Mouse (Mus musculus) lung, embryonic 16.5 days (tissue): ENCODE results near the gene Specc1. TPM values are rescaled to one million over a fixed set of nuclear protein-coding genes. Genes with fewer than 3 reads are reported as not detected.

Experiments
- ATAC-seq: fragments of 200-750 bp; cut with Nextera tagmentation; 2 replicates; pipeline ENCODE4 v1.8.0; 2017; ENCODE audit warnings: low read depth, mild to moderate bottlenecking, moderate library complexity
- H3K27ac ChIP-seq: fragments of 300-500 bp; sonication (generic); 2 replicates; pipeline ENCODE4 v1.5.1; 2014; ENCODE audit warnings: mild to moderate bottlenecking, control low read depth, low read length
- H3K27me3 ChIP-seq: fragments of 300-500 bp; sonication (generic); 2 replicates; pipeline ENCODE4 v1.6.1; 2014; ENCODE audit warnings: low read depth, low read length, mixed read lengths; ENCODE audit not compliant: control insufficient read depth, insufficient read depth
- H3K36me3 ChIP-seq: fragments of 300-500 bp; sonication (generic); 2 replicates; pipeline ENCODE4 v1.6.1; 2014; ENCODE audit warnings: low read length; ENCODE audit not compliant: control insufficient read depth, insufficient read depth
- H3K4me1 ChIP-seq: fragments of 300-500 bp; sonication (generic); replicated peaks from 2 replicates; pipeline ENCODE4 v1.6.1; 2014; ENCODE audit warnings: low read length, mixed read lengths; ENCODE audit not compliant: control insufficient read depth, insufficient read depth
- H3K4me2 ChIP-seq: fragments of 300-500 bp; sonication (generic); 2 replicates; pipeline ENCODE4 v1.6.1; 2014; ENCODE audit warnings: low read depth, low read length, control low read depth
- H3K4me3 ChIP-seq: fragments of 300-500 bp; sonication (generic); 2 replicates; pipeline ENCODE4 v1.5.1; 2014; ENCODE audit warnings: mild to moderate bottlenecking, low read length, control low read depth
- H3K9ac ChIP-seq: fragments of 300-500 bp; sonication (generic); 2 replicates; pipeline ENCODE4 v1.6.1; 2014; ENCODE audit warnings: low read length, control low read depth
- H3K9me3 ChIP-seq: fragments of 300-500 bp; sonication (generic); 2 replicates; pipeline ENCODE4 v1.6.1; 2016; ENCODE audit warnings: low read length; ENCODE audit not compliant: control insufficient read depth
- WGBS: fragments of 180-500 bp; shearing (Covaris S2); extraction: QIAGEN DNeasy Blood & Tissue Kit; methylation state at CpG from one replicate; pipeline ENCODE4 v1.1.7; 2014; 5-methylcytosine and 5-hydroxymethylcytosine counted together
- polyA plus RNA-seq: library from polyadenylated mRNA; unstranded; fragments of >200 nt; fragmentation: Nextera tagmentation; extraction: Ambion mirVana; gene quantifications from 2 replicates; pipeline ENCODE4 v1.2.1, GENCODE M21; 2015

The Specc1 gene
- polyA plus RNA-seq, 1 experiment from 2014 or later, result 9.7 TPM

- Histone ChIP-seq H3K4me2 (no peak overlapping the region), H3K4me3 (no peak overlapping the region), H3K27ac (no peak overlapping the region), H3K27me3 (no peaks in the 10 kb centered on the region), H3K4me1 (peaks cover 10% of the 10 kb centered on the region), H3K9ac (no peak overlapping the region), H3K9me3 (no peaks in the 10 kb centered on the region), H3K36me3 (0 out of 2 replicates have a peak, but pooled peaks cover 4% of the 10 kb centered on the region)
- ATAC-seq, result 0 out of 2 replicates have a peak, but pooled peaks have one; percentile 31
- WGBS, result 54% methylated on average over 7 of the region's 7 CpGs
Observed at GRCm38 (mm10) chr11:62145216-62146110, 188.9 kb downstream of the Specc1 start.

- 52% methylated on average over 1 of the region's 1 CpGs for WGBS
- Histone ChIP-seq H3K9me3 (no peaks in the 10 kb centered on the region), H3K9ac (no peak overlapping the region), H3K4me3 (no peak overlapping the region), H3K27ac (no peak overlapping the region), H3K4me2 (no peak overlapping the region), H3K27me3 (no peaks in the 10 kb centered on the region), H3K36me3 (0 out of 2 replicates have a peak, but pooled peaks cover 4% of the 10 kb centered on the region), H3K4me1 (peaks cover 10% of the 10 kb centered on the region)
- ATAC-seq, result no peak
Observed at GRCm38 (mm10) chr11:62146661-62147060, 190.1 kb downstream of the Specc1 start.

- Histone ChIP-seq H3K4me3 (no peak overlapping the region), H3K27me3 (no peaks in the 10 kb centered on the region), H3K4me1 (peaks cover 9% of the 10 kb centered on the region), H3K27ac (no peak overlapping the region), H3K9ac (no peak overlapping the region), H3K9me3 (no peaks in the 10 kb centered on the region), H3K4me2 (no peak overlapping the region), H3K36me3 (0 out of 2 replicates have a peak, but pooled peaks cover 4% of the 10 kb centered on the region)
- ATAC-seq, result no peak
- 82% methylated on average over 3 of the region's 3 CpGs for WGBS
Observed at GRCm38 (mm10) chr11:62148026-62148425, 191.5 kb downstream of the Specc1 start.

GRCm38 (mm10) chr11:62148449-62148848 is 191.9 kb downstream of the Specc1 start:
- no peak overlapping the region for H3K4me3 ChIP-seq
- H3K27ac ChIP-seq, result no peak overlapping the region
- no peaks in the 10 kb centered on the region for H3K9me3 ChIP-seq
- H3K36me3 ChIP-seq, result 0 out of 2 replicates have a peak, but pooled peaks cover 4% of the 10 kb centered on the region
- 86% methylated on average over 6 of the region's 6 CpGs for WGBS
- no peak for ATAC-seq
- peaks cover 5% of the 10 kb centered on the region for H3K4me1 ChIP-seq
- no peaks in the 10 kb centered on the region for H3K27me3 ChIP-seq
- H3K4me2 ChIP-seq, result no peak overlapping the region
- no peak overlapping the region for H3K9ac ChIP-seq

GRCm38 (mm10) chr11:62153057-62153456 is 196.5 kb downstream of the Specc1 start:
- H3K9ac ChIP-seq, result no peak overlapping the region
- no peaks in the 10 kb centered on the region for H3K9me3 ChIP-seq
- H3K4me3 ChIP-seq, result no peak overlapping the region
- 87% methylated on average over 4 of the region's 4 CpGs for WGBS
- H3K27me3 ChIP-seq, result no peaks in the 10 kb centered on the region
- H3K4me2 ChIP-seq, result no peak overlapping the region
- H3K27ac ChIP-seq, result no peak overlapping the region
- 0 out of 2 replicates have a peak, but pooled peaks cover 3% of the 10 kb centered on the region for H3K36me3 ChIP-seq
- ATAC-seq, result no peak
- H3K4me1 ChIP-seq, result no peaks in the 10 kb centered on the region

GRCm38 (mm10) chr11:62159803-62160202 is 203.2 kb downstream of the Specc1 start:
- Histone ChIP-seq H3K27me3 (no peaks in the 10 kb centered on the region), H3K9ac (no peak overlapping the region), H3K4me2 (no peak overlapping the region), H3K9me3 (no peaks in the 10 kb centered on the region), H3K4me1 (no peaks in the 10 kb centered on the region), H3K4me3 (no peak overlapping the region), H3K27ac (no peak overlapping the region), H3K36me3 (0 out of 2 replicates have a peak, but pooled peaks cover 3% of the 10 kb centered on the region)
- no peak for ATAC-seq
- WGBS, result 87% methylated on average over 7 of the region's 7 CpGs

GRCm38 (mm10) chr11:62161450-62161849 is 204.9 kb downstream of the Specc1 start:
- H3K27me3 ChIP-seq, result no peaks in the 10 kb centered on the region
- H3K36me3 ChIP-seq, result 0 out of 2 replicates have a peak, but pooled peaks cover 3% of the 10 kb centered on the region
- no peaks in the 10 kb centered on the region for H3K4me1 ChIP-seq
- WGBS, result 73% methylated on average over 2 of the region's 2 CpGs
- no peak overlapping the region for H3K4me3 ChIP-seq
- no peaks in the 10 kb centered on the region for H3K9me3 ChIP-seq
- no peak overlapping the region for H3K4me2 ChIP-seq
- no peak for ATAC-seq
- H3K27ac ChIP-seq, result no peak overlapping the region
- no peak overlapping the region for H3K9ac ChIP-seq

GRCm38 (mm10) chr11:62164357-62164756 is 207.8 kb downstream of the Specc1 start:
- Histone ChIP-seq H3K27ac (no peak overlapping the region), H3K4me2 (no peak overlapping the region), H3K4me3 (no peak overlapping the region), H3K36me3 (no peaks in the 10 kb centered on the region), H3K9me3 (no peaks in the 10 kb centered on the region), H3K27me3 (no peaks in the 10 kb centered on the region), H3K9ac (no peak overlapping the region), H3K4me1 (no peaks in the 10 kb centered on the region)
- 86% methylated on average over 3 of the region's 3 CpGs for WGBS
- ATAC-seq, result no peak

GRCm38 (mm10) chr11:62166503-62166902 is 209.9 kb downstream of the Specc1 start:
- no peak for ATAC-seq
- Histone ChIP-seq H3K9ac (no peak overlapping the region), H3K4me2 (no peak overlapping the region), H3K27me3 (no peaks in the 10 kb centered on the region), H3K4me1 (no peaks in the 10 kb centered on the region), H3K27ac (no peak overlapping the region), H3K4me3 (no peak overlapping the region), H3K36me3 (no peaks in the 10 kb centered on the region), H3K9me3 (no peaks in the 10 kb centered on the region)
- WGBS, result 77% methylated on average over 3 of the region's 3 CpGs
